Mouse (Mus musculus) G1E (cell line): ENCODE results near the gene Slc35f1.

ENCODE experiments used
- CTCF ChIP-seq: IDR thresholded peaks from 2 replicates; pipeline ENCODE4 v1.5.1; 2012; ENCODE audit warnings: low read depth, low read length, inconsistent platforms, mixed read lengths
- GATA1 ChIP-seq: IDR thresholded peaks from 2 replicates; pipeline ENCODE4 v1.6.1; 2012; ENCODE audit warnings: borderline replicate concordance, low read length, inconsistent platforms, mixed read lengths
- POLR2AphosphoS5 ChIP-seq: IDR thresholded peaks from 2 replicates; pipeline ENCODE4 v1.6.1; 2012; ENCODE audit warnings: low read depth, low read length, inconsistent platforms; ENCODE audit not compliant: insufficient replicate concordance
- TAL1 ChIP-seq: conservative IDR thresholded peaks from 2 replicates; pipeline ENCODE4 v1.6.1; 2012; ENCODE audit warnings: low read depth, low read length, inconsistent platforms, mixed read lengths

- TF ChIP-seq CTCF (no peak), GATA1 (no peak), POLR2AphosphoS5 (no peak), TAL1 (no peak)
Observed at GRCm38 (mm10) chr10:52755949-52756679, 65.8 kb downstream of the Slc35f1 start.
